Mouse (Mus musculus) ES-E14 (cell line): ENCODE data around the gene Sh3bgr. TPM values are rescaled to one million over a fixed set of nuclear protein-coding genes. Genes with fewer than 3 reads are reported as not detected.

ENCODE experiments used
- DNase-seq: peaks from one replicate; pipeline ENCODE4 v3.0.0-alpha.2; 2013; ENCODE audit warnings: low read depth, low spot score
- H3K27ac ChIP-seq: 2 replicates; pipeline ENCODE4 v1.5.1; 2012; ENCODE audit warnings: low read depth, mild to moderate bottlenecking, low read length, moderate library complexity, mixed read lengths; ENCODE audit not compliant: poor library complexity, insufficient read depth, severe bottlenecking
- H3K36me3 ChIP-seq: 2 replicates; pipeline ENCODE4 v1.6.1; 2012; ENCODE audit warnings: mild to moderate bottlenecking, low read length, moderate library complexity, mixed read lengths; ENCODE audit not compliant: control insufficient read depth, poor library complexity, insufficient read depth, severe bottlenecking
- H3K4me1 ChIP-seq, 2 experiments: fragments of 150-350 bp in 1 of 2; sonication (generic) in 1 of 2; 2 replicates each; pipeline ENCODE4 v1.6.1; 2012; ENCODE audit warnings: low read length in 2 of 2, mild to moderate bottlenecking in 1 of 2, mixed read lengths in 1 of 2; ENCODE audit not compliant: control insufficient read depth in 2 of 2, insufficient read depth in 2 of 2, poor library complexity in 1 of 2
- H3K4me3 ChIP-seq, 2 experiments: fragments of 150-350 bp in 1 of 2; sonication (generic) in 1 of 2; 2 replicates each; pipeline ENCODE4 v1.5.1; 2012; ENCODE audit warnings: low read length in 2 of 2, low read depth in 1 of 2, mild to moderate bottlenecking in 1 of 2, mixed read lengths in 1 of 2; ENCODE audit not compliant: insufficient read depth in 1 of 2, poor library complexity in 1 of 2, severe bottlenecking in 1 of 2
- H3K9ac ChIP-seq: 2 replicates; pipeline ENCODE4 v1.6.1; 2012; ENCODE audit warnings: low read depth, mild to moderate bottlenecking, low read length, mixed read lengths; ENCODE audit not compliant: poor library complexity, insufficient read depth, severe bottlenecking
- H3K9me3 ChIP-seq: fragments of 150-350 bp; sonication (generic); 2 replicates; pipeline ENCODE4 v1.6.1; 2012; ENCODE audit warnings: low read depth, mild to moderate bottlenecking, low read length; ENCODE audit not compliant: control insufficient read depth, insufficient read depth
- CHD2 ChIP-seq: IDR thresholded peaks from 2 replicates; pipeline ENCODE4 v1.6.1; 2014; ENCODE audit warnings: mild to moderate bottlenecking, low read depth, low read length, inconsistent platforms
- HCFC1 ChIP-seq: IDR thresholded peaks from 2 replicates; pipeline ENCODE4 v1.6.1; 2012; ENCODE audit warnings: low read length, inconsistent platforms, borderline replicate concordance; ENCODE audit not compliant: insufficient read depth
- MAFK ChIP-seq: IDR thresholded peaks from 2 replicates; pipeline ENCODE4 v1.6.1; 2014; ENCODE audit warnings: mild to moderate bottlenecking, low read depth, low read length, inconsistent platforms; ENCODE audit not compliant: insufficient read depth
- ZC3H11A ChIP-seq: IDR thresholded peaks from 2 replicates; pipeline ENCODE4 v1.6.1; 2012; ENCODE audit warnings: low read depth, mild to moderate bottlenecking, inconsistent platforms, low read length, borderline replicate concordance
- ZNF384 ChIP-seq: IDR thresholded peaks from 2 replicates; pipeline ENCODE4 v1.6.1; 2012; ENCODE audit warnings: low read depth, low read length, inconsistent platforms
- in situ Hi-C, 2 experiments: fragments of 600-800 bp; cut with MboI; formaldehyde crosslinking; loops; one replicate each; pipeline ENCODE4 v1.15.1; 2025; ENCODE audit warnings: low sequenced_read_pairs in 2 of 2, inconsistent platforms in 1 of 2; ENCODE audit not compliant: unreplicated experiment in 2 of 2
- total RNA-seq: library from RNA; depleted of rRNA; stranded (reverse); fragments of 300-350 nt; gene quantifications from 2 replicates; pipeline ENCODE4 v1.2.3, GENCODE M21; 2012

Sh3bgr gene
- total RNA-seq, 1 experiment: 3.2 TPM

GRCm38 (mm10) chr16:96210856-96211255, 10.6 kb downstream of the Sh3bgr start:
- H3K4me1 ChIP-seq: no peaks in the 10 kb centered on the region
- in situ Hi-C loops: no loop called here
- H3K4me3 ChIP-seq: no peak overlapping the region
- no peak overlapping the region for H3K27ac ChIP-seq
- no peaks in the 10 kb centered on the region for H3K36me3 ChIP-seq
- H3K9me3 ChIP-seq: no peaks in the 10 kb centered on the region
- no peak overlapping the region for H3K9ac ChIP-seq
- TF ChIP-seq HCFC1: no peak
- no peak for DNase-seq

GRCm38 (mm10) chr16:96213027-96213426, 12.8 kb downstream of the Sh3bgr start:
- H3K36me3 ChIP-seq: no peaks in the 10 kb centered on the region
- H3K9ac ChIP-seq: no peak overlapping the region
- no peak for DNase-seq
- no peaks in the 10 kb centered on the region for H3K9me3 ChIP-seq
- no peaks in the 10 kb centered on the region for H3K4me1 ChIP-seq
- TF ChIP-seq HCFC1 (no peak), MAFK (no peak), CHD2 (no peak), ZNF384 (no peak), ZC3H11A (no peak)
- no peak overlapping the region for H3K4me3 ChIP-seq
- in situ Hi-C loops: no loop called here
- H3K27ac ChIP-seq: no peak overlapping the region

- Histone ChIP-seq H3K9ac (no peak overlapping the region), H3K4me3 (no peak overlapping the region), H3K4me1 (no peaks in the 10 kb centered on the region), H3K9me3 (no peaks in the 10 kb centered on the region), H3K27ac (no peak overlapping the region), H3K36me3 (no peaks in the 10 kb centered on the region)
- no peak for TF ChIP-seq ZNF384
- no peak for TF ChIP-seq MAFK
- no peak for TF ChIP-seq ZC3H11A
- no peak for TF ChIP-seq HCFC1
- TF ChIP-seq CHD2: no peak
- no peak for DNase-seq
- in situ Hi-C loops: loop anchor here in 1 of 2 experiments (10.0 kb wide), 1 partner anchor 123 kb away; no protein-coding TSS in a partner anchor
Observed at GRCm38 (mm10) chr16:96221491-96221890, 21.2 kb downstream of the Sh3bgr start.

- H3K9me3 ChIP-seq: no peaks in the 10 kb centered on the region
- H3K36me3 ChIP-seq: no peaks in the 10 kb centered on the region
- no peak for DNase-seq
- no peaks in the 10 kb centered on the region for H3K4me1 ChIP-seq
- H3K27ac ChIP-seq: no peak overlapping the region
- in situ Hi-C loops: loop anchor here in 1 of 2 experiments (10.0 kb wide), 1 partner anchor 123 kb away; no protein-coding TSS in a partner anchor
- H3K4me3 ChIP-seq: no peak overlapping the region
- H3K9ac ChIP-seq: no peak overlapping the region
- TF ChIP-seq MAFK (no peak), CHD2 (no peak), ZC3H11A (no peak), ZNF384 (no peak), HCFC1 (no peak)
Observed at GRCm38 (mm10) chr16:96221959-96222358, 21.7 kb downstream of the Sh3bgr start.

GRCm38 (mm10) chr16:96222452-96222851, 22.2 kb downstream of the Sh3bgr start:
- TF ChIP-seq ZNF384 (no peak), HCFC1 (no peak), ZC3H11A (no peak), MAFK (no peak), CHD2 (no peak)
- no peak overlapping the region for H3K9ac ChIP-seq
- H3K9me3 ChIP-seq: no peaks in the 10 kb centered on the region
- in situ Hi-C loops: loop anchor here in 1 of 2 experiments (10.0 kb wide), 1 partner anchor 122 kb away; no protein-coding TSS in a partner anchor
- no peaks in the 10 kb centered on the region for H3K4me1 ChIP-seq
- no peaks in the 10 kb centered on the region for H3K36me3 ChIP-seq
- H3K4me3 ChIP-seq: no peak overlapping the region
- no peak for DNase-seq
- no peak overlapping the region for H3K27ac ChIP-seq
